Mouse (Mus musculus): Measurements from ENCODE around the gene Eid2b.

DNA sequence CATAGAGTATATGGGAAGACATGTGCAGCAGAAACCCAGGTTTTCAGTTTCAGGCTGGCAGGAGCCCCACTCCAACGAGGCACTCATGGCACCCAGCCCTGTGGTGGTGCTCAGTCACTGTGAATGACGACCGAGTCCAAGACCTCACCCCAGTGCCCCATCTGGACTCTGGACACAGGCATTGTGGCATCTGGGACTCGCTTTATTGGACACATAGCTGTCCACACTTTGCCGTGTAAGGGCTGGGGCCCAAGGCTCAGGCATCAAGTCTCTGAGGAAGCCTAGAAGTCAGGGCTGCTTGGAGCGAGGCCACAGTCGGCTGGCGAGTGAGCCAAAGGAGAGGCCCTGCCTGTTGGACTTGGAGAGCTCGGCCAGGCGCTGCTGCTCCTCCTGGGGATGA, 28.1 kb downstream of the Eid2b start:
- TF ChIP-seq CTCF (IDR thresholded peaks at IDR 0.05; ENCODE audit: low read depth, low read length) (no peak), POLR2A (IDR thresholded peaks at IDR 0.05; ENCODE audit: extremely low read depth, insufficient read depth, low read length) (no peak)
